Mouse (Mus musculus): ENCODE results near the gene Mast3. TPM values are rescaled to one million over a fixed set of nuclear protein-coding genes. Genes with fewer than 3 reads are reported as not detected.
A peak's percentile ranks its signal among the peaks of the same experiment; 100 is the strongest.
"Not testable (repeated sequence)": the region's sequence is repeated elsewhere in the genome, so short reads cannot be mapped to it uniquely, and the experiment has no call there.

Gene Mast3
- polyA plus RNA-seq, 1 experiment: 57.2 TPM

GRCm38 (mm10) chr8:70825816-70826215 lies 21.0 kb upstream of the Mast3 start:
- WGBS: 87% methylated on average over 8 of the region's 8 CpGs
- Histone ChIP-seq H3K27ac (ENCODE audit: insufficient read depth, low read depth, low read length) (no peak overlapping the region), H3K4me3 (ENCODE audit: insufficient read depth, low read depth, low read length) (no peak overlapping the region), H3K4me1 (ENCODE audit: control insufficient read depth, insufficient read depth, low read length) (no peaks in the 10 kb centered on the region)
- TF ChIP-seq POLR2A (IDR thresholded peaks at IDR 0.05; ENCODE audit: insufficient read depth, low read depth, low read length) (no peak), CTCF (IDR thresholded peaks at IDR 0.05; ENCODE audit: insufficient read depth, low read depth, low read length) (no peak)

- Histone ChIP-seq H3K4me3 (ENCODE audit: insufficient read depth, low read depth, low read length) (no peak overlapping the region), H3K4me1 (ENCODE audit: control insufficient read depth, insufficient read depth, low read length) (peaks cover 3% of the 10 kb centered on the region; the same call in 1 of the 2 replicates), H3K27ac (ENCODE audit: insufficient read depth, low read depth, low read length) (no peak overlapping the region)
- 91% methylated on average over 7 of the region's 7 CpGs for WGBS
- TF ChIP-seq CTCF (IDR thresholded peaks at IDR 0.05; ENCODE audit: insufficient read depth, low read depth, low read length) (no peak), POLR2A (IDR thresholded peaks at IDR 0.05; ENCODE audit: insufficient read depth, low read depth, low read length) (no peak)
Measured at GRCm38 (mm10) chr8:70823802-70824201, 18.9 kb upstream of the Mast3 start.

GRCm38 (mm10) chr8:70822594-70822993 lies 17.7 kb upstream of the Mast3 start:
- not testable (repeated sequence) for H3K4me3 ChIP-seq (ENCODE audit: insufficient read depth, low read depth, low read length); H3K27ac ChIP-seq (ENCODE audit: insufficient read depth, low read depth, low read length); H3K4me1 ChIP-seq (ENCODE audit: control insufficient read depth, insufficient read depth, low read length)
- 88% methylated on average over 3 of the region's 3 CpGs for WGBS

GRCm38 (mm10) chr8:70821992-70822391 lies 17.1 kb upstream of the Mast3 start:
- Histone ChIP-seq H3K27ac (ENCODE audit: insufficient read depth, low read depth, low read length) (no peak overlapping the region), H3K4me1 (ENCODE audit: control insufficient read depth, insufficient read depth, low read length) (peaks cover 6% of the 10 kb centered on the region; the same call in 1 of the 2 replicates), H3K4me3 (ENCODE audit: insufficient read depth, low read depth, low read length) (no peak overlapping the region)
- TF ChIP-seq CTCF (IDR thresholded peaks at IDR 0.05; ENCODE audit: insufficient read depth, low read depth, low read length) (no peak), POLR2A (IDR thresholded peaks at IDR 0.05; ENCODE audit: insufficient read depth, low read depth, low read length) (no peak)
- WGBS: 36% methylated on average over 11 of the region's 11 CpGs

- TF ChIP-seq POLR2A (IDR thresholded peaks at IDR 0.05; ENCODE audit: insufficient read depth, low read depth, low read length) (no peak), CTCF (IDR thresholded peaks at IDR 0.05; ENCODE audit: insufficient read depth, low read depth, low read length) (peak; percentile 92)
- 18% methylated on average over 30 of the region's 30 CpGs for WGBS
Measured at GRCm38 (mm10) chr8:70821399-70821962, 16.6 kb upstream of the Mast3 start.

GRCm38 (mm10) chr8:70820101-70820935 lies 15.5 kb upstream of the Mast3 start:
- no peak overlapping the region for H3K4me3 ChIP-seq (ENCODE audit: insufficient read depth, low read depth, low read length)
- no peak overlapping the region for H3K27ac ChIP-seq (ENCODE audit: insufficient read depth, low read depth, low read length)
- TF ChIP-seq POLR2A (IDR thresholded peaks at IDR 0.05; ENCODE audit: insufficient read depth, low read depth, low read length) (no peak), CTCF (IDR thresholded peaks at IDR 0.05; ENCODE audit: insufficient read depth, low read depth, low read length) (no peak)
- WGBS: 7% methylated on average over 31 of the region's 31 CpGs
- peaks cover 11% of the 10 kb centered on the region for H3K4me1 ChIP-seq (ENCODE audit: control insufficient read depth, insufficient read depth, low read length)

More at GRCm38 (mm10) chr8:70821399-70821962, 16.6 kb upstream of the Mast3 start:
- Histone ChIP-seq H3K4me1 (ENCODE audit: control insufficient read depth, insufficient read depth, low read length) (peaks cover 11% of the 10 kb centered on the region), H3K27ac (ENCODE audit: insufficient read depth, low read depth, low read length) (no peak overlapping the region), H3K4me3 (ENCODE audit: insufficient read depth, low read depth, low read length) (no peak overlapping the region)

GRCm38 (mm10) chr8:70816679-70817078 lies 11.8 kb upstream of the Mast3 start:
- Histone ChIP-seq H3K27ac (ENCODE audit: insufficient read depth, low read depth, low read length) (no peak overlapping the region), H3K4me3 (ENCODE audit: insufficient read depth, low read depth, low read length) (no peak overlapping the region), H3K4me1 (ENCODE audit: control insufficient read depth, insufficient read depth, low read length) (peaks cover 22% of the 10 kb centered on the region)
- 11% methylated on average over 30 of the region's 30 CpGs for WGBS
- no peak for TF ChIP-seq CTCF (IDR thresholded peaks at IDR 0.05; ENCODE audit: insufficient read depth, low read depth, low read length)
- TF ChIP-seq POLR2A (IDR thresholded peaks at IDR 0.05; ENCODE audit: insufficient read depth, low read depth, low read length): no peak

GRCm38 (mm10) chr8:70812885-70813284 lies 8.0 kb upstream of the Mast3 start:
- TF ChIP-seq POLR2A (IDR thresholded peaks at IDR 0.05; ENCODE audit: insufficient read depth, low read depth, low read length): no peak
- TF ChIP-seq CTCF (IDR thresholded peaks at IDR 0.05; ENCODE audit: insufficient read depth, low read depth, low read length): no peak
- Histone ChIP-seq H3K27ac (ENCODE audit: insufficient read depth, low read depth, low read length) (no peak overlapping the region), H3K4me3 (ENCODE audit: insufficient read depth, low read depth, low read length) (no peak overlapping the region), H3K4me1 (ENCODE audit: control insufficient read depth, insufficient read depth, low read length) (peaks cover 19% of the 10 kb centered on the region)
- WGBS: 42% methylated on average over 4 of the region's 4 CpGs

- 49% methylated on average over 4 of the region's 4 CpGs for WGBS
- H3K4me1 ChIP-seq (ENCODE audit: control insufficient read depth, insufficient read depth, low read length): peaks cover 19% of the 10 kb centered on the region
- H3K27ac ChIP-seq (ENCODE audit: insufficient read depth, low read depth, low read length): no peak overlapping the region
- TF ChIP-seq CTCF (IDR thresholded peaks at IDR 0.05; ENCODE audit: insufficient read depth, low read depth, low read length): no peak
- no peak overlapping the region for H3K4me3 ChIP-seq (ENCODE audit: insufficient read depth, low read depth, low read length)
Measured at GRCm38 (mm10) chr8:70812055-70812454, 7.2 kb upstream of the Mast3 start.
